Mouse (Mus musculus) spleen, postnatal 0 days (tissue): ENCODE data around the gene Tbcc. TPM values are rescaled to one million over a fixed set of nuclear protein-coding genes. Genes with fewer than 3 reads are reported as not detected.

Source experiments
- polyA plus RNA-seq: library from polyadenylated mRNA; unstranded; fragments of >200 nt; fragmentation: Nextera tagmentation; extraction: Ambion mirVana; gene quantifications from 2 replicates; pipeline ENCODE4 v1.2.1, GENCODE M21; 2015

Tbcc gene
- polyA plus RNA-seq: 30.4 and 33.0 TPM in 2 replicates

GRCm38 (mm10) chr17:46890116-46890815 lies at the start of gene Tbcc:
Gene Tbcc (plus strand): TSS chr17:46890684.

GRCm38 (mm10) chr17:46857903-46858748 lies 32.4 kb upstream of the Tbcc start, which contains the start of gene Bicral:
Gene Bicral (minus strand): TSS chr17:46858482.

GRCm38 (mm10) chr17:46910186-46910585 lies 19.7 kb downstream of the Tbcc start, which contains the start of gene Prph2:
Gene Prph2 (plus strand): TSS chr17:46910459.

Other genes starting within 250 kb of the Tbcc start
- 8.1 and 12.2 TPM in 2 replicates for gene Klc4, start 244.7 kb upstream of the Tbcc start, polyA plus RNA-seq
- gene Mrpl2, start 244.5 kb upstream of the Tbcc start, polyA plus RNA-seq: 96.7 and 107 TPM in 2 replicates
- 11.8 and 15.2 TPM in 2 replicates for gene Cul7, start 240.3 kb upstream of the Tbcc start, polyA plus RNA-seq
- 31.8 and 34.5 TPM in 2 replicates for gene Rrp36, start 216.3 kb upstream of the Tbcc start, polyA plus RNA-seq
- gene Mea1, start 211.9 kb upstream of the Tbcc start, polyA plus RNA-seq: 58.9 and 66.0 TPM in 2 replicates
- gene Klhdc3, start 209.8 kb upstream of the Tbcc start, polyA plus RNA-seq: 74.7 and 78.1 TPM in 2 replicates
- 18.3 and 24.4 TPM in 2 replicates for gene Ppp2r5d, start 185.6 kb upstream of the Tbcc start, polyA plus RNA-seq
- 9.2 and 11.7 TPM in 2 replicates for gene Pex6, start 179.2 kb upstream of the Tbcc start, polyA plus RNA-seq
- gene Gnmt, start 161.5 kb upstream of the Tbcc start, polyA plus RNA-seq: 0.81 and 1.1 TPM in 2 replicates
- gene Cnpy3, start 138.5 kb upstream of the Tbcc start, polyA plus RNA-seq: 29.3 and 37.1 TPM in 2 replicates
- 0.10 and 0.30 TPM in 2 replicates for gene Ptcra, start 127.0 kb upstream of the Tbcc start, polyA plus RNA-seq
- gene 2310039H08Rik, start 118.0 kb upstream of the Tbcc start, polyA plus RNA-seq: 63.8 and 67.7 TPM in 2 replicates
- gene Rpl7l1, start 108.0 kb upstream of the Tbcc start, polyA plus RNA-seq: 83.3 and 83.9 TPM in 2 replicates
- 3.3 and 3.9 TPM in 2 replicates for gene Bicral, start 32.2 kb upstream of the Tbcc start, polyA plus RNA-seq
- gene Prph2, start 19.8 kb downstream of the Tbcc start, polyA plus RNA-seq: not detected in 2 replicates
- gene Ubr2, start 119.9 kb downstream of the Tbcc start, polyA plus RNA-seq: 11.6 and 12.9 TPM in 2 replicates